In the genomic region with DNA sequence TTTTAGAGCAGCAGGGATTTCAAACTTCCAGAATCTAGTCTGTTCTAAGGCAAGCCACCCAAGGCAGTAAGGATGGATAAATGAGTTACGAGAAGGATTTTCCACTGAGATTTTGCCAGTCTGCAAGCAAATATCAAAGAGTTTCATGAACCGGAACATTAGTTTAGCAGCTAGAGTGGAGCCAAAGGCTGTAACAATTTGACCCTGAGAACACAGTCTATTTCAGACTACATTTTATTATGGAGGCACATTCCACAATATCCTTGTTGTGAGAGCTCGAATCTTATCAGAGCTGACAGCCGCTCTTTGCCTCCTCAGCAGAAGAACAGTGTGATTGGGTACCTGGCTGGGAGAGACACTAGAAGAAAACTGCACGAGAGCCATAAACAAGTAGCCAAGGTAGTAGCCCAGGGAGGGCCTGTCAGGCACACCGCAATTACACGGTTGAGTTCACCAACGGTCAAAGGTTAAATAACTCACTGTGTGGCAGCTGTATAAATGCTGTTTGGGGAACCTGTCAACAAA, we compare ENCODE assay signal across 14 mouse cellular contexts.
DNase-seq lines count a peak whose midpoint lies in the region; ATAC-seq and TF ChIP-seq lines count a peak whose summit lies in the region.
"Had no signal": no experiment of that assay in that cellular context is flagged by ENCODE, and none has a peak within 500 bp of the region (broad histone marks: within the 10 kb centered on the region; RNA-seq: fewer than 3 reads in every experiment).

No protein-coding gene starts in this region.

- H3K4me1 ChIP-seq in intestine, embryonic 16.5 days (ENCODE audit: control insufficient read depth, insufficient read depth, low read length): no peaks in the 10 kb centered on the region
- H3K4me1 ChIP-seq: lung, embryonic 15.5 days had no signal

- H3K9me3 ChIP-seq in intestine, embryonic 16.5 days (ENCODE audit: control insufficient read depth, low read length): no peaks in the 10 kb centered on the region
- H3K9me3 ChIP-seq: G1E; heart, embryonic 15.5 days; lung, embryonic 15.5 days had no signal

- peaks cover 34% of the 10 kb centered on the region for H3K27me3 ChIP-seq in Patski
- no peaks in the 10 kb centered on the region for H3K27me3 ChIP-seq in intestine, embryonic 16.5 days (replicated peaks; ENCODE audit: control insufficient read depth, insufficient read depth, low read length)
- H3K27me3 ChIP-seq: heart, embryonic 15.5 days; lung, embryonic 15.5 days had no signal

- peak; percentile 82 for DNase-seq in A20 (ENCODE audit: low read depth, low spot score)
- DNase-seq in Patski (ENCODE audit: low read depth, low spot score): peak; percentile 30
- DNase-seq in mesoderm, embryonic 11.5 days (ENCODE audit: low read depth, low spot score): peak; percentile 81
- no peak for DNase-seq in left cerebral cortex, postnatal 25 days (ENCODE audit: low spot score in 2 of 2)
- no peak for DNase-seq in left cerebral cortex, adult 2 months (ENCODE audit: extremely low spot score in 1 of 2, low spot score in 2 of 2)
- DNase-seq in cerebellum, adult 9-10 months: no peak
- DNase-seq in adrenal gland, postnatal 10 days: no peak
- DNase-seq: adrenal gland, postnatal 14 days; cerebellum, postnatal 14 days; right cerebral cortex, postnatal 4 days had no signal

- peak; percentile 74 for ATAC-seq in Patski
- peak; percentile 94 for ATAC-seq in intestine, embryonic 16.5 days

- H3K4me3 ChIP-seq in intestine, embryonic 16.5 days (ENCODE audit: low read length): no peak overlapping the region
- H3K4me3 ChIP-seq in left cerebral cortex, adult 2 months: no peak overlapping the region
- H3K4me3 ChIP-seq: heart, embryonic 15.5 days; lung, embryonic 15.5 days had no signal

- WGBS in intestine, embryonic 16.5 days: 33% methylated on average over 8 of the region's 8 CpGs

- H3K36me3 ChIP-seq in intestine, embryonic 16.5 days (ENCODE audit: control insufficient read depth, insufficient read depth, low read length): no peaks in the 10 kb centered on the region
- H3K36me3 ChIP-seq: G1E; heart, embryonic 15.5 days; lung, embryonic 15.5 days had no signal

- in situ Hi-C loops in Patski (cut with MboI; ENCODE audit: low pct_unique_long_range_greater_than_20kb): no loop called here

- H3K9ac ChIP-seq in intestine, embryonic 16.5 days (ENCODE audit: low read depth, low read length): no peak overlapping the region
- H3K9ac ChIP-seq: heart, embryonic 15.5 days; lung, embryonic 15.5 days had no signal

- no peak for TF ChIP-seq CTCF in Patski (IDR thresholded peaks at IDR 0.05)
- no peak for TF ChIP-seq CTCF in left cerebral cortex, adult 2 months (IDR thresholded peaks at IDR 0.05)

- POLR2A ChIA-PET in Patski (lab: Charles Lee): no interaction called here

- intact Hi-C loops in left cerebral cortex, postnatal 25 days (cut with DNase I): no loop called here
- intact Hi-C loops in left cerebral cortex, adult 2 months (cut with DNase I): no loop called here

- no peak overlapping the region for H3K27ac ChIP-seq in intestine, embryonic 16.5 days (ENCODE audit: low read length)
- H3K27ac ChIP-seq in left cerebral cortex, adult 2 months: no peak overlapping the region
- H3K27ac ChIP-seq: heart, embryonic 15.5 days; lung, embryonic 15.5 days had no signal

- CTCF ChIA-PET in Patski (lab: Charles Lee): interaction anchor here (0.5 kb wide), 1 partner anchor 1101 kb away, joined by 3 read pairs; no protein-coding TSS in a partner anchor

- no peak overlapping the region for H3K4me2 ChIP-seq in intestine, embryonic 16.5 days (ENCODE audit: low read depth, low read length)
- H3K4me2 ChIP-seq: heart, embryonic 15.5 days; lung, embryonic 15.5 days had no signal

Comparison
In these comparisons a context has a peak if more than half of its experiments do, and no peak if none do; other contexts are left out.
1. DNase-seq: peak in A20 (single experiment), Patski (single experiment) and mesoderm, embryonic 11.5 days (single experiment); none in left cerebral cortex, postnatal 25 days (0 of 2), left cerebral cortex, adult 2 months (0 of 2), cerebellum, adult 9-10 months (single experiment) and adrenal gland, postnatal 10 days (single experiment).